Mouse (Mus musculus): ENCODE results near the gene Dtx3l. TPM values are rescaled to one million over a fixed set of nuclear protein-coding genes. Genes with fewer than 3 reads are reported as not detected.
A peak's percentile ranks its signal among the peaks of the same experiment; 100 is the strongest.
"Not testable (repeated sequence)": the region's sequence is repeated elsewhere in the genome, so short reads cannot be mapped to it uniquely, and the experiment has no call there.

Dtx3l gene
- polyA plus RNA-seq (2015; fragmentation: Nextera tagmentation; extraction: Ambion mirVana), result 5.0 and 5.8 TPM in 2 replicates

DNA sequence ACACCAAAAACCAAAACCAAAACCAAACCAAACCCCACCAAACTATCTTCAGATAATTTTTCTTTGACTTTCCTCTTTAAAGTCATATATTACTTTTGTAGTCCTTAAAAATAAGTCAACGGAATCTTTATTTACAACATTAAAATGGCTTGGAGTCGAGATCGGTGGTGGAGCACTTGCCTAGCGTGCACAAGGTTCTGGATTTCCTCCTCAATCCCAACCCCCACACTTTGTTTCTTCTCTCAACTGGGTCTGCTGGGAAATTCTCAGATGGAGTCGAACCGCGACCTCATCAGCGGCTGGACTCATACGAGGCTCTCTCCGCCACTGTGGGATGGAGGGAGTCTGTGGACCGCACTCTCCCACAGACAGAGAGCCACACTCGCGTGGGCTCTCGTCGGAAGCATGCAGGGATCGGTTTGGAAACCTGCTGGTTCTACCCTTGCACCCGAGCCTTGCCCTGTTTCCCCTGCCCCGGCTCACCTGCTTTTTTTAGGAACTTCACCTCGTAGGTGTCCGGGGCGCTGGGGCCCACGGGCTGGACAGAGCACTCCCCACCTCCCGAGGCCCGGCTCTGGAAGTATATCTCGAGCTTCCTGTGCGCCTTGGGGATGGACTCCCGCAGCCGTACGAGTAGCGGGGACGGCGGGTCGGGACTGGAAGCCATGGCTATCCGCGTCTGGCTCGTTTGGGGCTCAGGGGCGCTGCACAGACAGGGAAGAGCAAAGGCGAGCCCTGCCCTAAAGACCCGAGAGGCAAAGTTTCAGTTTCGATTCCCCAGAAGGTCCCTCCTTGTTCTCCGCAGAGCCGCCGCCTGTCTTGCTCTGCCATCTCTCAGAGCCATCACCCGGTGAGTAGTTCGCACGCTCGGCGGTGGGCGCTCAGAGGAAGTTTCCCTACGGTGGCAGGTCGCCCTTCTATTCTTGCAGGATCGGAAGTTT, at the start of gene Dtx3l, which contains the start of gene Parp9:
Gene Dtx3l (minus strand): TSS at position 941 of the 941 bp plus-strand sequence.
Gene Parp9 (plus strand): TSS at position 260 of the 941 bp plus-strand sequence.
- Histone ChIP-seq H3K4me3 (peak within 1 kb of the TSS; percentile 60), H3K4me2 (peak within 1 kb of the TSS; percentile 71), H3K27ac (peak within 1 kb of the TSS; percentile 54), H3K4me1 (peaks cover 8% of the 10 kb centered on the region; the same call in 1 of the 2 replicates), H3K27me3 (no peaks in the 10 kb centered on the region; the same call in 1 of the 2 replicates), H3K36me3 (no peaks in the 10 kb centered on the region), H3K9me3 (no peaks in the 10 kb centered on the region), H3K9ac (peak within 1 kb of the TSS; percentile 53)
- 1% methylated on average over 52 of the region's 52 CpGs for WGBS
- peak; percentile 58 for ATAC-seq (ENCODE audit: borderline replicate concordance, extremely low read depth, low FRiP score, low TSS enrichment)

DNA sequence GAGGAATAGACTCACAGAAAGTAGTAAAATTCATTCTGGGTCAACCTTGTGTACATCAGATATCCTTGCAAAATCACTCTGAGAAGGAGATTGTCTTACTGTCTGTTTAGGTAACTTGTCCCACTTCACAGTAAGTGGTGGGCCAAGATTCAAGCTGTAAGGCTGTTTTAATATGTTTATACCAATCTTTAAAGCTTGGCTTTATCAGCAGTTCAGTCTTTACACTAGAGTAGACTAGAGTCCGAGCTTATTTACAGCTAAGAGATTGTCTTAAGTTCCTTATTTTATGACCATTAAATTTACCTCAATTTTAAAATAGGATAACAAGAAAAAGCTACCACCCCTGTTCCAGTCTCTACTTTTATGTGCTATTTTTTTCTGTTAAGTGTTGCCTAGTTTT, 49.0 kb upstream of the Dtx3l start:
- Histone ChIP-seq H3K4me3 (no peak overlapping the region), H3K27ac (no peak overlapping the region), H3K36me3 (no peaks in the 10 kb centered on the region), H3K4me1 (peaks cover 6% of the 10 kb centered on the region; the same call in 1 of the 2 replicates), H3K9me3 (no peaks in the 10 kb centered on the region), H3K27me3 (no peaks in the 10 kb centered on the region), H3K9ac (no peak overlapping the region), H3K4me2 (no peak overlapping the region)
- ATAC-seq (ENCODE audit: borderline replicate concordance, extremely low read depth, low FRiP score, low TSS enrichment), result no peak
- 53% methylated on average over 1 of the region's 1 CpGs for WGBS

DNA sequence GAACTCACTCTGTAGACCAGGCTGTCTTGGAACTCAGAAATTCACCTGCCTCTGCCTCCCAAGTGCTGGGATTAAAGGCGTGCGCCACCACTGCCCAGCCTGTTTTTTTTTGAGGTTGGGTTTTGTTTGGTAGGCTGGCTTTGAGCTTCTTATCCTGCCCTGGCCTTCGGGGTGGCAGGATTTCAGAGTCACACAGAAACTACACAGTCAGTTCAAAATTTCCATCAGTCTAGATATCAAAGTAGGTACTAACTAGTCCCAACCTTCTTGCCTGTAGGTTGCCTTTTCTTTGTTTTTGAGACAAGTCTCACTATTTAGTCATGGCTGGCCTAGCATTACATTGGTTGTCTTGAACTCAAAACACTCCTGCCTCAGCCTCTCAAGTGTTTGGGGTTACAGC, 45.5 kb upstream of the Dtx3l start:
- Histone ChIP-seq H3K27me3 (no peaks in the 10 kb centered on the region), H3K4me3 (peak overlapping the region; percentile 93), H3K36me3 (no peaks in the 10 kb centered on the region), H3K27ac (no peak overlapping the region), H3K9me3 (peaks cover 3% of the 10 kb centered on the region; the same call in 1 of the 2 replicates), H3K9ac (no peak overlapping the region; the same call in 1 of the 2 replicates), H3K4me1 (peaks cover 6% of the 10 kb centered on the region; the same call in 1 of the 2 replicates), H3K4me2 (peak overlapping the region; percentile 56)
- 40% methylated on average over 3 of the region's 3 CpGs for WGBS
- no peak for ATAC-seq (ENCODE audit: borderline replicate concordance, extremely low read depth, low FRiP score, low TSS enrichment)

DNA sequence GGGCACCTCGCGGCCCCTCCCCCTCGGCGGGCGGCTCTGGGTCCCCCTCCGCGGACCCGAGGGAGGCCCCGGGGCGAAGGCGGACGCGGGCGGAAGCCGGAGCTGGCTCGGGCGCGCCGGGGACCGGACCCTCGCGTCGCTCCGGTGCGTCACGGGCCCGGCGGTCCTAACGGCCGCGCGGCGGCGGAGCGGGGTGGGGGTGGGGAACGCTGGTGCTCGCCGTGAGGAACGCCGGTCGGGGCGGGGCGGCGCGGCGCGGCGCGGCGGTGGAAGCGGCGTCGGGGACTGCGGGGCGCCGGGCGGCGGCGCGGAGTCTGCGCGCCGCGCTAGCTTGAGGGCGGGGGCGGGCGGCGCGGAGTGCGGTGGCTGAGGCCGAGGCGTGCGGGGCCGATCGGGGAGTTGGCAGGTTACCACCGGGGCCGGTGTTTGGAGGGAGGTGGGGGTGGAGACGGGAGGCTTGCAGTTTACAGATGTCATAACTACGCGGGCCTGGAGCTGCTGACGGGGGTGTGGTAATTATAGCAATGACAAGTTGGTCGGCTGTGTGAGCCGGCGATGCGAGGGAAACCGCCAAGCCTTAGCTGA, 44.7 kb upstream of the Dtx3l start:
- H3K9me3 ChIP-seq, result peaks cover 3% of the 10 kb centered on the region; the same call in 1 of the 2 replicates
- peak; percentile 61 for ATAC-seq (ENCODE audit: borderline replicate concordance, extremely low read depth, low FRiP score, low TSS enrichment)
- H3K4me1 ChIP-seq, result peaks cover 6% of the 10 kb centered on the region; the same call in 1 of the 2 replicates
- peak overlapping the region; percentile 56 for H3K4me2 ChIP-seq
- H3K36me3 ChIP-seq, result no peaks in the 10 kb centered on the region
- no peaks in the 10 kb centered on the region for H3K27me3 ChIP-seq
- H3K9ac ChIP-seq, result peak overlapping the region; percentile 91
- WGBS, result 2% methylated on average over 62 of the region's 86 CpGs
- H3K27ac ChIP-seq, result peak overlapping the region; percentile 99
- peak overlapping the region; percentile 93 for H3K4me3 ChIP-seq

DNA sequence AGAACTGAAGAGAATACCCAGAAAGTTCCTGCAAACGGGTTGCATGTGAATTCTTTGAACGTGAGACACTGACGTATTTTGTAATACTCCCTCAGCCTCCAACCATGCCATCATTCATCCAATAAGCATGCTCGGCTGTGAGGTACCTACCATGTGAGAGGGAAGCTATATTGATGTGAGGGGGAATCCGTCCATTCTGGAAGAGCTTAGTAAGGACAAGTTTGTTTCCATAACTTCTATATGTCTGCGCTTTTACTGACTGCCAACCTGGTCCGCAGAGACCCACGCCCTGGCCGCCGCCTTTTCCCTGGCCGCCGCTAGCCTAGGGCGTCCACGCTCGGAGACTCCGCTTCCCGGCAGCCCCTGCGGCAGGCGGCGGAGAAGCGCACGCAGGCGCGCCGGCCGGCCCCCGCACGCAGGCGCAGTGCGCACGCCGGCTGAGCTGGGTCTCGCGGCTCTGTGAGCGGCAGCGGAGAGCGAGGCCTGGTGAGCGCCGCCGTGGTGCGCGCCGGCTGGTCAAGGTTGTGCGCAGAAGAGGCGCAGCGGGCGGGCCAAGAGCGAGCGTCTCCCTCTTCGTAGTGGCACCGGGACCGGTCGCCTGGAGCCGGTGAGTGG, 44.1 kb upstream of the Dtx3l start:
- under 1% methylated on average over 27 of the region's 54 CpGs for WGBS
- peak; percentile 94 for ATAC-seq (ENCODE audit: borderline replicate concordance, extremely low read depth, low FRiP score, low TSS enrichment)

DNA sequence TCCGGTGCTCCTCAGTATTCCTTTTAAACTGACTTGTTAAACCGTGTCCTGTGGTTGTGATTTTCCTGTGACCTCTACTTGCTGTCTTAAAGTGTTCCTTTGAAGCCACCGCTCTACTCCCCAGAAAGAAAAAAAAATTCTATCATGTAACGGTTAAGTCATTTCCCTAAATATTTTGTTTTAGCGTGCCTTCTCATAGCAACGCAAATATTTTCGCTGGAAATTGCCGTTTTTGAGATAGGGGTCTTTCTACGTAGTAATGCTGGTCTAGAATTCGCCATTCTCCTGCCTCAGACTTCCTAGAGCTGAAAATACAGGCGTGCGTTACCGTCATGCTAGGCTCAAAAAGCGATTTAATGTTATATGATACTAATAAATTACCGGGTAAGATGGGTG, 43.6 kb upstream of the Dtx3l start:
- H3K27ac ChIP-seq, result no peak overlapping the region
- peak overlapping the region; percentile 93 for H3K4me3 ChIP-seq
- peak overlapping the region; percentile 70 for H3K4me2 ChIP-seq
- peaks cover 6% of the 10 kb centered on the region; the same call in 1 of the 2 replicates for H3K4me1 ChIP-seq
- WGBS, result 3% methylated on average over 15 of the region's 15 CpGs
- no peaks in the 10 kb centered on the region for H3K27me3 ChIP-seq
- ATAC-seq (ENCODE audit: borderline replicate concordance, extremely low read depth, low FRiP score, low TSS enrichment), result no peak
- no peaks in the 10 kb centered on the region for H3K36me3 ChIP-seq
- H3K9me3 ChIP-seq, result peaks cover 3% of the 10 kb centered on the region; the same call in 1 of the 2 replicates
- H3K9ac ChIP-seq, result peak overlapping the region; percentile 19

More for the DNA sequence above, 44.1 kb upstream of the Dtx3l start:
- peak overlapping the region; percentile 99 for H3K27ac ChIP-seq
- H3K4me3 ChIP-seq, result peak overlapping the region; percentile 93
- peaks cover 3% of the 10 kb centered on the region; the same call in 1 of the 2 replicates for H3K9me3 ChIP-seq
- no peaks in the 10 kb centered on the region for H3K36me3 ChIP-seq
- no peaks in the 10 kb centered on the region for H3K27me3 ChIP-seq
- peaks cover 6% of the 10 kb centered on the region; the same call in 1 of the 2 replicates for H3K4me1 ChIP-seq
- peak overlapping the region; percentile 70 for H3K4me2 ChIP-seq
- H3K9ac ChIP-seq, result peak overlapping the region; percentile 91

DNA sequence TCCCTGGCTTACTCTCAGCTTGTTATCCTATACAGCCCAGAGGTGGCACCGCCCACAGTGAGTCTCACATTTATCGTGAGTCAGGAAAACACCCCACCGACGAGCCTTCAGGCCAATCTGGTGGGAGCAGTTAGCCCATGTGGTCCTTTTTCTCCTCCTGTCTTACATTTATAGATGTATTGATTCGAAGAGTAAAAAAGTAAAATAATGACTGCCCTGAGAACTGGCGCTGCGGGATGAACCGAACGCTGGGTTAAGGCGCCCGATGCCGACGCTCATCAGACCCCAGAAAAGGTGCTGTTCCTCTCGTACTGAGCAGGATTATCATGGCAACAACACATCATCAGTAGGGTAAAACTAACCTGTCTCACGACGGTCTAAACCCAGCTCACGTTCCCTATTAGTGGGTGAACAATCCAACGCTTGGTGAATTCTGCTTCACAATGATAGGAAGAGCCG, 42.4 kb upstream of the Dtx3l start:
- Histone ChIP-seq H3K4me1 (peaks cover 6% of the 10 kb centered on the region; the same call in 1 of the 2 replicates), H3K9me3 (peaks cover 3% of the 10 kb centered on the region; the same call in 1 of the 2 replicates), H3K27ac (no peak overlapping the region), H3K27me3 (no peaks in the 10 kb centered on the region), H3K36me3 (no peaks in the 10 kb centered on the region), H3K4me2 (no peak overlapping the region), H3K4me3 (no peak overlapping the region), H3K9ac (no peak overlapping the region)
- WGBS, result 46% methylated on average over 19 of the region's 19 CpGs
- peak; percentile 87 for ATAC-seq (ENCODE audit: borderline replicate concordance, extremely low read depth, low FRiP score, low TSS enrichment)

DNA sequence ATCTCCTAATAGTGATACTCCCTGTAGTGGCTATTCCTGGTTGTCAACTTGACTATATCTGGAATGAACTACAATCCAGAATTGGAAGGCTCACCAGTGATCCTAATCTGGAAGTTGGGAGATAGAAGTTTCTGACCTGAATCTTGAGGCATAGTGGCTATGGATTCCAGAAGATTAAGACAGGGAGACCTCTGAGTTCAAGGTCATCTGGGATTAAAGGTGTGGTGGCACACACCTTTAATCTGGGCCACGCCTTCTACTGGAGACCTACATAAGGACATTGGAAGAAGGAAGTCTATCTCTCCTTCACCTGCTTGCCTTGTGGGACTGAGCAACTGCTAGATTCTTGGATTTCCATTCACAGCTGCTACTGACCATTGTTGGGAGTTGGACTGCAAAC, 39.5 kb upstream of the Dtx3l start, which contains the start of gene Kpna1:
Gene Kpna1 (plus strand): TSS at position 301 of the 400 bp plus-strand sequence.
- H3K27ac ChIP-seq; H3K9me3 ChIP-seq; H3K4me2 ChIP-seq; H3K9ac ChIP-seq; H3K36me3 ChIP-seq; ATAC-seq (ENCODE audit: borderline replicate concordance, extremely low read depth, low FRiP score, low TSS enrichment); H3K4me1 ChIP-seq; H3K27me3 ChIP-seq; H3K4me3 ChIP-seq: not testable (repeated sequence)
- 80% methylated on average over 1 of the region's 1 CpGs for WGBS

DNA sequence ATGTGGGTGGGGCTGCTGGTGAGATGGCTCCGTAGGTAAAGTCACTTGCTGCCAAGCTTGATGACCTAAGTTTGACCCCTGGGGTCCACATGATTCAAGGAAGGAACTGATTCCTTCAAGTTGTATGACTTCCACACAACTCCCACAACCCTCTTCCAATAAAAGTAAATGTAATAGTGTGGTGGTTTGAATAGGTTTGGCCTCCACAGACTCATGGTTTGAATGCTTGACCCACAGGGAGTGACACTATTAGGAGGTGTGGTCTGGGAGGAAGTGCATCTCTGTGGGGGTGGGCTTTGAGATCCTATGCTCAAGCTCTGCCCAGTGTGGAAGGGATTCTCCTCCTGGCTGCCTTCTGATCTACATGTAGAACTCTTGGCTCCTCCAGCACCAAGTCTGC, 35.1 kb upstream of the Dtx3l start:
- Histone ChIP-seq H3K9me3 (no peaks in the 10 kb centered on the region), H3K27ac (no peak overlapping the region), H3K4me1 (no peaks in the 10 kb centered on the region), H3K36me3 (no peaks in the 10 kb centered on the region), H3K27me3 (no peaks in the 10 kb centered on the region), H3K9ac (no peak overlapping the region), H3K4me2 (no peak overlapping the region), H3K4me3 (no peak overlapping the region)
- WGBS, result 42% methylated on average over 1 of the region's 1 CpGs
- ATAC-seq (ENCODE audit: borderline replicate concordance, extremely low read depth, low FRiP score, low TSS enrichment), result no peak

DNA sequence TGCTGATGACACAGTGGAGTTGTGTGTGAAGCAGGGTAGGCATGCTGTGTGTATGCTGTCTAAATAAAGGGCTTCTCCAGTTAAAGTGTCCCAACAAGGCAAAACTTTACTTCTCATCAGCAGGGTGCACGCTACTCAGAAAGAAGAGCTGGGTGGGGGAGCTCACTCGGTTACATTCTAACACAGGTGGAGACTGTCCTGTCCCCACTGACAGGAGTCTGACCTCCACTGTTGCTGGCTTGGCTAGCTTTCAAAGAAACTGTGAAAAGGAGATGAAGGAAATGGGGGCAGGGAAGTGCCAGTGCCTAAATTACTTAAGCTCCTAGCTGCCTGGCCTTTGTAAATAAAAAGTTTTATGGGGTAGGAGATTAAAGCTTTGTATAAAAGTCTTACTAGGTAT, 29.2 kb upstream of the Dtx3l start:
- no peak for ATAC-seq (ENCODE audit: borderline replicate concordance, extremely low read depth, low FRiP score, low TSS enrichment)
- 31% methylated on average over 2 of the region's 2 CpGs for WGBS

DNA sequence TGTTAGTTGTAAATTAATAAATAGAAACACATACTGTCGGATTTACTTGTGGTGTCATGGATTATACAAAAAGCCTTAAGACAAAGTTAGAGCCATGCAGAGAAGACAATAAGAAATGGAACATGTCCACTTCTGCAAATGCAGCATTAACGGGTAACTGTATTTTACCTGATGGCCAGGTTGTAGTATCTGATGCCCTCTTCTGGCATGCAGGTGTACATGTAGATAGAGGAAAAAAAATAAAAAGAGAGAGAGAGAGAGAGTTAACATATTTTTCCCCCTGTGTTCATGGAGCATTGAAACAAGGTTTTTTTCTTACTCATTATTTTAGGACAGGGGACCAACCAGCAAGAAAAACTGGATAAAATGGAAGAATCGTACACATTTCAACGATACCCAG, 28.4 kb upstream of the Dtx3l start:
- H3K4me3 ChIP-seq, result no peak overlapping the region
- no peak overlapping the region for H3K9ac ChIP-seq
- H3K9me3 ChIP-seq, result no peaks in the 10 kb centered on the region
- WGBS, result 82% methylated on average over 4 of the region's 4 CpGs
- H3K4me2 ChIP-seq, result no peak overlapping the region
- H3K4me1 ChIP-seq, result no peaks in the 10 kb centered on the region
- H3K27ac ChIP-seq, result no peak overlapping the region
- no peaks in the 10 kb centered on the region for H3K36me3 ChIP-seq
- ATAC-seq (ENCODE audit: borderline replicate concordance, extremely low read depth, low FRiP score, low TSS enrichment), result no peak
- no peaks in the 10 kb centered on the region for H3K27me3 ChIP-seq

More for the DNA sequence above, 29.2 kb upstream of the Dtx3l start:
- H3K9ac ChIP-seq, result no peak overlapping the region
- H3K27ac ChIP-seq, result no peak overlapping the region
- no peaks in the 10 kb centered on the region for H3K36me3 ChIP-seq
- no peaks in the 10 kb centered on the region for H3K9me3 ChIP-seq
- H3K4me1 ChIP-seq, result no peaks in the 10 kb centered on the region
- H3K27me3 ChIP-seq, result no peaks in the 10 kb centered on the region
- H3K4me2 ChIP-seq, result no peak overlapping the region
- no peak overlapping the region for H3K4me3 ChIP-seq
